Mouse (Mus musculus): ENCODE results near the gene Micall2.

DNA sequence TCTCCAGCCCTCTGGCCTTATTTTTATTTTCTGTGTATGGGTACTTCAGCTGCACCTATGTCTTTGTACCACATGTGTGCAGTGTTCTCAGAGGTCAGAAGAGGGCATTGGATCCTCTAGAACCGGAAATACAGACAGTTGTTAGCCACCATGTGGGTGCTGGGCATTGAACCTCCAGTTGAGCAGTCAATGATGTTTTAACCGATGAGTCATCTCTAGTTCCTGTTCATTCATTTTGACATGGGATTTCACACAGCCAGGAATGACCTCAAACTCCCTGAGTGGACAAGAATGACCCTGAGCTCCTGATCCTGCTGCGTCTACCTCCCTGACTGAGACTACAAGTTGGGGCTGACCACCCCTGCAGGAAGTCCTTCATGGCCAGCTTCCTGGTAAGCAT, 9.9 kb downstream of the Micall2 start:
- TF ChIP-seq CTCF (conservative IDR thresholded peaks at IDR 0.05; ENCODE audit: insufficient read depth, insufficient read length, low read depth, low read length): no peak
- no peak for TF ChIP-seq POLR2A (IDR thresholded peaks at IDR 0.05; ENCODE audit: low read depth, low read length)

Measured in kidney, adult 2 months (tissue).